Mouse (Mus musculus): ENCODE results near the gene Rgsl1.

GRCm38 (mm10) chr1:153752521-153752920 lies 91.4 kb downstream of the Rgsl1 start:
- TF ChIP-seq POLR2A (IDR thresholded peaks at IDR 0.05; ENCODE audit: borderline replicate concordance, extremely low read depth, insufficient read depth, insufficient read length, poor library complexity, severe bottlenecking) (no peak), CTCF (IDR thresholded peaks at IDR 0.05; ENCODE audit: borderline replicate concordance, extremely low read depth, insufficient read depth, insufficient read length) (no peak)
